Mouse (Mus musculus): Measurements from ENCODE around the gene Chrna10.

DNA sequence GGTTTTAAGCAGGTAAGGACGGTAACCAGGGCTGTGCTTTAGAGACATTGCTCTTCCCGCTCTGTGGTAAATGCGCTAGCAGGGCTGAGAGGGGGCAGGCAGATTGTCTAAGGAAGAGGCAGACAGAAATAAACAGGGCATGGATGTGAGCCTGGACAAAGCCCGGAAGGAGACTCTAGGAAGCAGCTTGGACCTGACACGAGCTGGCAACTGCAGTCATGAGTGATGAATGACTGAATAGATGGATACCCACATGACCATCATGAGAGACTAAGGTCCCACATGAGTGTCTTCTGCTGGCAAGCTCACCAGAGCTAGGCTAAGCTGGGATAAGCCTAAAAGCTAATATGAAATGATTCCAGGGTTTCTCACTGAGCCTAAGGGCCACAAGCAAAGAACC is 12.5 kb downstream of the Chrna10 start:
- TF ChIP-seq MAX (IDR thresholded peaks at IDR 0.05) (no peak), CTCF (IDR thresholded peaks at IDR 0.05; ENCODE audit: control insufficient read depth, insufficient read depth, insufficient read length) (no peak), USF1 (IDR thresholded peaks at IDR 0.05; ENCODE audit: low read depth) (no peak), MYOD1 (IDR thresholded peaks at IDR 0.05; ENCODE audit: control insufficient read depth, insufficient read length, low read depth) (no peak)
